Mouse (Mus musculus) myocyte (in vitro differentiated cells): ENCODE data around the gene Hist1h4j.

ENCODE experiments used
- CEBPB ChIP-seq: IDR thresholded peaks from 2 replicates; pipeline ENCODE4 v1.6.1; 2011; ENCODE audit warnings: mild to moderate bottlenecking, moderate library complexity; ENCODE audit not compliant: poor library complexity, insufficient read depth, severe bottlenecking
- E2F4 ChIP-seq: IDR thresholded peaks from one replicate; pipeline ENCODE4 v1.6.1; 2011; ENCODE audit warnings: mild to moderate bottlenecking, control low read depth, moderate library complexity; ENCODE audit not compliant: insufficient read depth
- MAX ChIP-seq: IDR thresholded peaks from one replicate; pipeline ENCODE4 v1.6.1; 2011; ENCODE audit warnings: low read depth, mild to moderate bottlenecking, control low read depth
- MYOG ChIP-seq, 3 experiments: IDR thresholded peaks; one replicate each; pipeline ENCODE4 v1.6.1; 2011; ENCODE audit warnings: control low read depth in 2 of 3, low read depth in 2 of 3, mild to moderate bottlenecking in 2 of 3; ENCODE audit not compliant: insufficient read length in 2 of 3, control insufficient read depth in 1 of 3, insufficient read depth in 1 of 3
- POLR2A ChIP-seq: IDR thresholded peaks from one replicate; pipeline ENCODE4 v1.6.1; 2011; ENCODE audit warnings: low read depth, mild to moderate bottlenecking, control low read depth, moderate library complexity; ENCODE audit not compliant: insufficient read length
- POLR2AphosphoS2 ChIP-seq: IDR thresholded peaks from one replicate; pipeline ENCODE4 v1.6.1; 2011; ENCODE audit warnings: low read depth, control low read depth; ENCODE audit not compliant: insufficient read length
- TCF12 ChIP-seq: IDR thresholded peaks from one replicate; pipeline ENCODE4 v1.6.1; 2011; ENCODE audit warnings: mild to moderate bottlenecking, control low read depth; ENCODE audit not compliant: poor library complexity, insufficient read depth, severe bottlenecking
- USF1 ChIP-seq: IDR thresholded peaks from one replicate; pipeline ENCODE4 v1.6.1; 2011; ENCODE audit warnings: low read depth, mild to moderate bottlenecking, control low read depth, moderate library complexity

DNA sequence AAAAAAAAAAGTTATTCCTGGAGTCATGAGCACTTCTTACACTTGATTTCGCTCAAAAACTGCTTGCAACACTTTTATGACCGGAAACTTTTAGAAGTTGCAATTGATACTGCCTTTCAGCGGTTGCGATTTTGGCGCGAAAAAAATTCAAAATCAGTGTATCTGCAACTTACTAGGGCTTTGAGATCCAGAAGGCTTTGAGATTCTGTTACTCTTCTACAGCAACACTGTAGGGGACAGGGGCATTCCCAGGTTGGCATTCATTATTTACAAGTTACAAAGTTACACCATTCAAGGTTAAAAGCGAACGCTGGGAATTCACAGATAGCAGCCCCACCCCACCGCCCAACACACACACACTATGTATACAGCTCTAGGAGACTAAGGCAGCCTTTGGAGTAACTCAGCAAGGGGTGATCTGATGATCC lies 48.9 kb downstream of the Hist1h4j start:
- TF ChIP-seq POLR2A (no peak), CEBPB (0 out of 2 replicates have a peak, but pooled peaks have one; percentile 5), TCF12 (no peak), MAX (no peak), POLR2AphosphoS2 (no peak), E2F4 (no peak), USF1 (no peak), MYOG (IDR thresholded peaks at IDR 0.05; ENCODE audit: control insufficient read depth in 1 of 3, insufficient read depth in 1 of 3, insufficient read length in 2 of 3, low read depth in 2 of 3) (no peak)
